Mouse (Mus musculus): ENCODE measurements around the gene Gosr2. TPM values are rescaled to one million over a fixed set of nuclear protein-coding genes. Genes with fewer than 3 reads are reported as not detected.

Gene Gosr2
- polyA plus RNA-seq (2012; rRNA removed): 25.4 and 27.6 TPM in 2 replicates
- polyA plus RNA-seq (2014; fragmentation: Nextera tagmentation; extraction: Ambion mirVana): 39.1 and 40.3 TPM in 2 replicates

DNA sequence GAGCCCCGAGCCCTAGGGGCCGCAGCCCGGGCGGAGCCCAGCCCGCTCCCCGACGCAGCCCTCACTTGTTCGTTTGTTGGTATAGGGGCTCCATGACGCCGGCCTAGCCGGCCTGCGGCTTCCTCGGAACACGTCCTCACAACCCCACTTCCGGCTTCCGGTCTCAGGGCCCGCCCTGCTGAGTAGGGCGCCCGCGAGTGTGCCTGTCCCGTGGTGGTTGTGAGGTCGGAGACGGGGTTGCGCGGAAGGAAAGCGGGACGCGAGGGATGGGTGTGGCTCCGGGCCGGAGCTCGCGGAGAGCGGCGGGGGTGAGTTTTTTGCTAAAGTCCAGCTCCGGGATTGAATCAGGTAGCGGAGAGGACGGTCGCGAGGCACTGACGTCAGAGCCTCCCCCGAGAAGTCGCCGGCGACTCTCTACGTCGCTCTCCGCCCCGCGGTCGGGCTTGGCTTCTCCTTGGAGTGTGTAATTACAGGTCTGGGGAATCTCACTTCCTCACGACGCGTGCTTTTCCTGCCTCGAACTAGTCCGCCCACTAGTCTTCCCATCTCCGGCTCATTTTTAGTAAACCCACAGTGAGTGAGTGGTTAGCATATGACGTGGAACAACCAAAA is at the start of gene Gosr2:
Gosr2 (minus strand) TSS at position 334 of the 612 bp plus-strand sequence.
- H3K9ac ChIP-seq (replicated peaks): peak within 1 kb of the TSS; percentile 80
- TF ChIP-seq EP300 (IDR thresholded peaks at IDR 0.05; ENCODE audit: low read depth) (0 out of 2 replicates have a peak, but pooled peaks have one; percentile 37), CTCF (IDR thresholded peaks at IDR 0.05; ENCODE audit: low read depth) (no peak; the same call in 1 of the 2 replicates)
- no peaks in the 10 kb centered on the region for H3K9me3 ChIP-seq (ENCODE audit: control insufficient read depth, low read length)
- DNase-seq (ENCODE audit: low read depth in 3 of 3, low spot score in 3 of 3) (peak; percentile 70 to 81 (median 74)), ATAC-seq (ENCODE audit: insufficient read depth) (peak; percentile 97)
- no peaks in the 10 kb centered on the region for H3K27me3 ChIP-seq (ENCODE audit: control insufficient read depth, insufficient read depth, low read length)
- WGBS (ENCODE audit: insufficient replicate concordance): under 1% methylated on average over 57 of the region's 57 CpGs
- H3K4me2 ChIP-seq (ENCODE audit: low read depth): peak within 1 kb of the TSS; percentile 73
- peak within 1 kb of the TSS; percentile 63 for H3K27ac ChIP-seq
- peaks cover 3 to 11% of the 10 kb centered on the region in 2 experiments for H3K4me1 ChIP-seq (replicated peaks; ENCODE audit: control insufficient read depth in 2 of 2, insufficient read depth in 2 of 2, low read length in 1 of 2)
- H3K36me3 ChIP-seq (replicated peaks; ENCODE audit: control insufficient read depth, insufficient read depth, low read depth): no peaks in the 10 kb centered on the region
- peak within 1 kb of the TSS; percentile 82 to 84 for H3K4me3 ChIP-seq (ENCODE audit: insufficient read depth in 1 of 2, low read depth in 2 of 2, low read length in 2 of 2)

DNA sequence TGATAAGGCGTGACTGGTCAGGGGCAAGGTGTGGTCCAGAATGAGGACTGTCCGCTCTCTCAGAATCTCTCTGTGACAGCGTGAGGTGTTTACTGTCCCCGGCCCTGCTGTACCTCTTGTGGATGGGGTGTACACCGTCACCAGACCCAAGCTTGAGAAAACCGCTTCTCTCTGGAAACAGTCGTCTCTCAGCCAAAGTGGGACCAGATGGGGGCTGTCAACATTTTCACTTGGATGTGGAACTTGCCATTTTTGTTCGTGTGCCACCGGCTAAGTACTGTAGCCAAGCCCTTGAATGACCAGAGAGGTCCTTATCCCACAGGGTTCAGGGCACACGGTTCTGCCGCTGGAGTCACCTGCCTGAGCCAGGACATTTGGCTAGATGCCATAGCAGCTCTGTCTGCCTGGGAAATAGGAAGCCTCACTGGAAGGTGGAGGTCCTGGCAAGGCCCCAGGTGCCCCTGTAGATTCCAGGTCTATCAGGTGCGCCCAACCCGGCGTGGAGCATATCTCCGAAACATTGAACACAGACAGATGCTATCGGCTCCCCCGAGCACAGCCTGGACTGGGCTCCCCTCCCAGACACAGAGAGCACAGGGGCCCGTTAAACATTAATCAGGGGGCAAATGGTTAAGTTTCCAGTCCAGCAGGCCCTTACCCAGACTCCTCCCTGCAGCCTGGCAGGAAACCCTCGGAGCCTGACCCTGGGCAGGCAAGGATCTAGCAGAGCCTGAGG is 37.5 kb upstream of the Gosr2 start:
- 59% methylated on average over 19 of the region's 19 CpGs for WGBS (ENCODE audit: insufficient replicate concordance)
- no peak overlapping the region; the same call in 1 of the 2 replicates for H3K4me2 ChIP-seq (ENCODE audit: low read depth)
- no peaks in the 10 kb centered on the region for H3K9me3 ChIP-seq (ENCODE audit: control insufficient read depth, low read length)
- H3K27ac ChIP-seq: no peak overlapping the region
- H3K4me3 ChIP-seq (ENCODE audit: insufficient read depth in 1 of 2, low read depth in 2 of 2, low read length in 2 of 2): no peak overlapping the region
- DNase-seq (ENCODE audit: low read depth in 3 of 3, low spot score in 3 of 3): peak in 2 of 3 experiments; percentile 9 to 14
- H3K36me3 ChIP-seq (replicated peaks; ENCODE audit: control insufficient read depth, insufficient read depth, low read depth): no peaks in the 10 kb centered on the region
- no peaks in the 10 kb centered on the region for H3K27me3 ChIP-seq (ENCODE audit: control insufficient read depth, insufficient read depth, low read length)
- ATAC-seq (ENCODE audit: insufficient read depth): peak; percentile 55; the same call in 1 of the 2 replicates
- no peak overlapping the region for H3K9ac ChIP-seq (replicated peaks)
- peaks cover 0 to 2% of the 10 kb centered on the region in 2 experiments; a peak in 1 of 4 replicates for H3K4me1 ChIP-seq (replicated peaks; ENCODE audit: control insufficient read depth in 2 of 2, insufficient read depth in 2 of 2, low read length in 1 of 2)
- TF ChIP-seq EP300 (IDR thresholded peaks at IDR 0.05; ENCODE audit: low read depth): no peak
- TF ChIP-seq CTCF (IDR thresholded peaks at IDR 0.05; ENCODE audit: low read depth): no peak

DNA sequence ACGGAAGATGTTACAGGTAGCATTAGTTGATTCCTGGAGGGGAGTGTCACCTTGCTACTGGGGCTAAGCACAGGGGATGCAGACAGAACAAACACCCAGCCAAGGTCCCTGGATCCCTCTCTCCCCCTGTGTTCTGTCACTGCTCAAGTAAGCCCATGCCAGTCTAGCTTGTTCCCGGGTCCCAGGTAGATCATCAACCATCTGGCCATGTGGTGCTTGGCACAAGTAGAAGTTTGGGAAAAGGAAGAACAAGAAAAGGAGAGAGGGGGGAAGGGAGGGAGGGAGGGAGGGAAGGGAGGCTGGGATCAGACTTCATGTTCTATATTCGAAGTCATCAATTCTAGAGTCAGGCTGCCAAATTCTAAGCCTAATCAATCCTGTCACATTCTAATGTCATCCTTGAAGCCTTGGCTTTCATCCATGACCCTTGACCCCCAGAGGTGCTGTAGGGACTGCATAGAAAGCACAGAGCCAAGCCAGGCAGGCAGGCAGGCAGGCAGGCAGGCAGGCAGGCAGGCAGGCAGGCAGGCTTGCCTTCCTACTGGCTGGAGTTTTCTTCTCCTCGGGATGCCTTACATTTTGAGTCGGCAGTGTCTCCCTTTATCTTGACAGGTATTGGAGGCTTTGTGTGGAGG is 36.8 kb upstream of the Gosr2 start:
- peaks cover 0 to 2% of the 10 kb centered on the region in 2 experiments; a peak in 1 of 4 replicates for H3K4me1 ChIP-seq (replicated peaks; ENCODE audit: control insufficient read depth in 2 of 2, insufficient read depth in 2 of 2, low read length in 1 of 2)
- no peaks in the 10 kb centered on the region for H3K9me3 ChIP-seq (ENCODE audit: control insufficient read depth, low read length)
- WGBS (ENCODE audit: insufficient replicate concordance): 45% methylated on average over 5 of the region's 5 CpGs
- H3K27me3 ChIP-seq (ENCODE audit: control insufficient read depth, insufficient read depth, low read length): no peaks in the 10 kb centered on the region
- no peak for TF ChIP-seq EP300 (IDR thresholded peaks at IDR 0.05; ENCODE audit: low read depth)
- TF ChIP-seq CTCF (IDR thresholded peaks at IDR 0.05; ENCODE audit: low read depth): no peak
- no peak overlapping the region for H3K4me2 ChIP-seq (ENCODE audit: low read depth)
- no peak overlapping the region for H3K27ac ChIP-seq
- H3K4me3 ChIP-seq (ENCODE audit: insufficient read depth in 1 of 2, low read depth in 2 of 2, low read length in 2 of 2): no peak overlapping the region
- DNase-seq (ENCODE audit: low read depth in 3 of 3, low spot score in 3 of 3) (no peak), ATAC-seq (ENCODE audit: insufficient read depth) (no peak)
- no peak overlapping the region for H3K9ac ChIP-seq (replicated peaks)
- H3K36me3 ChIP-seq (replicated peaks; ENCODE audit: control insufficient read depth, insufficient read depth, low read depth): no peaks in the 10 kb centered on the region

DNA sequence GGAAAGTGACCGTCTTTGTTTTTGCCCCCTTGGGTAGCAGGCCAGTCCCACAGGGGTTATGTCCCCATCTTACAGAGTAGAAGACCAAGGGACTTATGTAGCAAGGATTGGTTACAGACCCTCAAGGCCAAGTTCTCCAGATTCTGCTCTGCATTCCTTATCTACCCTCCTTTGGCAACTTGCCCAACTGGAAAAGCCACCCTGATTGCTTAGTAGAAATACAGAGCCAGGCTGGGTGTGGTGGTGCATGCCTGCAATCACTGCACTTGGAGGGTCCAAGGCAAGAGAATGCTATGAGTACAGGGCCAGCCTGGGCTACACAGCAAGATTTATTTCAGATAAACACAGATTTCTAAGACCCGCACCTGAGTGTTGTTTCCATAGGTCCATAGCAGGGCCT is 36.3 kb upstream of the Gosr2 start:
- no peaks in the 10 kb centered on the region for H3K36me3 ChIP-seq (replicated peaks; ENCODE audit: control insufficient read depth, insufficient read depth, low read depth)
- no peak overlapping the region for H3K27ac ChIP-seq
- ATAC-seq (ENCODE audit: insufficient read depth) (no peak), DNase-seq (ENCODE audit: low read depth in 3 of 3, low spot score in 3 of 3) (no peak)
- H3K4me2 ChIP-seq (ENCODE audit: low read depth): no peak overlapping the region
- WGBS (ENCODE audit: insufficient replicate concordance): 72% methylated on average over 2 of the region's 2 CpGs
- no peaks in the 10 kb centered on the region for H3K9me3 ChIP-seq (ENCODE audit: control insufficient read depth, low read length)
- no peak overlapping the region for H3K9ac ChIP-seq (replicated peaks)
- H3K4me3 ChIP-seq (ENCODE audit: insufficient read depth in 1 of 2, low read depth in 2 of 2, low read length in 2 of 2): no peak overlapping the region
- TF ChIP-seq EP300 (IDR thresholded peaks at IDR 0.05; ENCODE audit: low read depth): no peak
- no peak for TF ChIP-seq CTCF (IDR thresholded peaks at IDR 0.05; ENCODE audit: low read depth)
- H3K4me1 ChIP-seq (replicated peaks; ENCODE audit: control insufficient read depth in 2 of 2, insufficient read depth in 2 of 2, low read length in 1 of 2): peaks cover 0 to 2% of the 10 kb centered on the region in 2 experiments; a peak in 1 of 4 replicates
- H3K27me3 ChIP-seq (ENCODE audit: control insufficient read depth, insufficient read depth, low read length): no peaks in the 10 kb centered on the region

Data from liver, embryonic 14.5 days (tissue).